Mouse (Mus musculus): ENCODE results near the gene Olfr598.
"Not testable (repeated sequence)": the region's sequence is repeated elsewhere in the genome, so short reads cannot be mapped to it uniquely, and the experiment has no call there.

The Olfr598 gene

GRCm38 (mm10) chr7:103323268-103323667, at the start of gene Olfr598:
Gene Olfr598, plus strand, starts transcription at chr7:103323568.
- DNase-seq (ENCODE audit: low read depth, low spot score) = no peak

GRCm38 (mm10) chr7:103305348-103305747, 18.0 kb upstream of the Olfr598 start, which contains the start of gene Olfr596:
Gene Olfr596, plus strand, starts transcription at chr7:103305648.
- DNase-seq (ENCODE audit: low read depth, low spot score) = not testable (repeated sequence)

- not testable (repeated sequence) for DNase-seq (ENCODE audit: low read depth, low spot score)
These were observed 7.4 kb upstream of the Olfr598 start, which contains the start of gene Olfr597 for GRCm38 (mm10) chr7:103316015-103316414. Gene Olfr597, plus strand, starts transcription at chr7:103316315.

- DNase-seq (ENCODE audit: low read depth, low spot score) = no peak
These were observed 12.2 kb downstream of the Olfr598 start, which contains the start of gene Olfr599 for GRCm38 (mm10) chr7:103335617-103336016. Gene Olfr599, plus strand, starts transcription at chr7:103335917.

- no peak for DNase-seq (ENCODE audit: low read depth, low spot score)
These were observed 26.2 kb downstream of the Olfr598 start, which contains the start of gene Olfr600 for GRCm38 (mm10) chr7:103349569-103349968. Gene Olfr600, minus strand, starts transcription at chr7:103349669.

GRCm38 (mm10) chr7:103362555-103362954, 39.2 kb downstream of the Olfr598 start, which contains the start of gene Olfr601:
Gene Olfr601, minus strand, starts transcription at chr7:103362655.
- DNase-seq (ENCODE audit: low read depth, low spot score) = no peak
